Mouse (Mus musculus) stomach, embryonic 15.5 days (tissue): ENCODE data around the gene Zfp768. TPM values are rescaled to one million over a fixed set of nuclear protein-coding genes. Genes with fewer than 3 reads are reported as not detected.
"Not testable (repeated sequence)": the region's sequence is repeated elsewhere in the genome, so short reads cannot be mapped to it uniquely, and the experiment has no call there.

ENCODE experiments used
- ATAC-seq: fragments of 200-750 bp; cut with Nextera tagmentation; 2 replicates; pipeline ENCODE4 v1.8.0; 2017; ENCODE audit warnings: low read depth, moderate number of reproducible peaks, moderate TSS enrichment; ENCODE audit not compliant: insufficient read depth, low FRiP score
- H3K27ac ChIP-seq: fragments of 300-500 bp; sonication (generic); 2 replicates; pipeline ENCODE4 v1.5.1; 2015; ENCODE audit warnings: mild to moderate bottlenecking, inconsistent platforms
- H3K27me3 ChIP-seq: fragments of 300-500 bp; sonication (generic); replicated peaks from 2 replicates; pipeline ENCODE4 v1.6.1; 2015; ENCODE audit warnings: inconsistent platforms
- H3K36me3 ChIP-seq: fragments of 300-500 bp; sonication (generic); 2 replicates; pipeline ENCODE4 v1.6.1; 2015; ENCODE audit warnings: inconsistent platforms
- H3K4me1 ChIP-seq: fragments of 300-500 bp; sonication (generic); 2 replicates; pipeline ENCODE4 v1.6.1; 2015; ENCODE audit warnings: inconsistent platforms
- H3K4me2 ChIP-seq: fragments of 300-500 bp; sonication (generic); 2 replicates; pipeline ENCODE4 v1.6.1; 2015; ENCODE audit warnings: mild to moderate bottlenecking, inconsistent platforms
- H3K4me3 ChIP-seq: fragments of 300-500 bp; sonication (generic); replicated peaks from 2 replicates; pipeline ENCODE4 v1.5.1; 2015; ENCODE audit warnings: inconsistent platforms
- H3K9ac ChIP-seq: fragments of 300-500 bp; sonication (generic); 2 replicates; pipeline ENCODE4 v1.6.1; 2015; ENCODE audit warnings: inconsistent platforms
- H3K9me3 ChIP-seq: fragments of 300-500 bp; sonication (generic); 2 replicates; pipeline ENCODE4 v1.6.1; 2016; ENCODE audit warnings: inconsistent platforms
- WGBS: fragments of 180-500 bp; shearing (Covaris S2); methylation state at CpG from one replicate; pipeline ENCODE4 v1.1.7; 2015; 5-methylcytosine and 5-hydroxymethylcytosine counted together
- polyA plus RNA-seq: library from polyadenylated mRNA; unstranded; fragments of >200 nt; fragmentation: Nextera tagmentation; extraction: Ambion mirVana; gene quantifications from 2 replicates; pipeline ENCODE4 v1.2.1, GENCODE M21; 2015

The Zfp768 gene
- polyA plus RNA-seq, result 13.1 and 17.4 TPM in 2 replicates

GRCm38 (mm10) chr7:127345512-127346325 is at the start of gene Zfp768:
TSS of gene Zfp768 (minus strand) at chr7:127345589.
- WGBS, result under 1% methylated on average over 76 of the region's 76 CpGs
- H3K27ac ChIP-seq, result peak within 1 kb of the TSS; percentile 96
- peak; percentile 87 for ATAC-seq

DNA sequence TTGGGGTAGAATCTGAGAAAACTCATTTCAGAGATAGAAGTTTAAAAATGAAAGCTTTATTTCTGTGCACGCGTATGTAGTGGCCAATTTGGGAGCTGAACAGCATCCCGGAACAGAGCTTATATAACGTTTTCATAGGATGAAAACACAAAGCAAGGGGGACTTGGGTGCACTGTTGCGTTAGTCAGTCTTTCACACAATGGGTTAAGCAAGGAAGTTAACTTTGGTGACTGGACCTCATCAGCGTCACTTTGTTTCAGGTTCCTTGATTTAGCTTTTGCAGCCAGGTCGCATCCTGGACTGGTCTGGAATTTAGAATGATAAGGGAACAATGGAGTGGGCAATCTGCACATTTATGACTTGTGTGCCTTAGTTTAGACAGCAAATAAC is 48.5 kb upstream of the Zfp768 start:
- Histone ChIP-seq H3K4me1 (peaks cover 10% of the 10 kb centered on the region; the same call in 1 of the 2 replicates), H3K4me3 (peak overlapping the region; percentile 72), H3K36me3 (peaks cover 8% of the 10 kb centered on the region; the same call in 1 of the 2 replicates), H3K27me3 (no peaks in the 10 kb centered on the region), H3K9ac (peak overlapping the region; percentile 34; the same call in 1 of the 2 replicates), H3K9me3 (no peaks in the 10 kb centered on the region), H3K4me2 (peak overlapping the region; percentile 79), H3K27ac (peak overlapping the region; percentile 74; the same call in 1 of the 2 replicates)
- ATAC-seq, result no peak
- 15% methylated on average over 7 of the region's 7 CpGs for WGBS

More at GRCm38 (mm10) chr7:127345512-127346325, at the start of gene Zfp768:
- Histone ChIP-seq H3K4me2 (peak within 1 kb of the TSS; percentile 69), H3K9me3 (no peaks in the 10 kb centered on the region), H3K4me3 (peak within 1 kb of the TSS; percentile 89), H3K9ac (peak within 1 kb of the TSS; percentile 91), H3K36me3 (peaks cover 17% of the 10 kb centered on the region), H3K4me1 (peaks cover 14% of the 10 kb centered on the region; the same call in 1 of the 2 replicates), H3K27me3 (no peaks in the 10 kb centered on the region)

GRCm38 (mm10) chr7:127393157-127393943 is 48.0 kb upstream of the Zfp768 start, which contains the start of gene E430018J23Rik:
TSS of gene E430018J23Rik (minus strand) at chr7:127393629.
- Histone ChIP-seq H3K9me3 (no peaks in the 10 kb centered on the region), H3K4me1 (peaks cover 10% of the 10 kb centered on the region; the same call in 1 of the 2 replicates), H3K36me3 (peaks cover 8% of the 10 kb centered on the region; the same call in 1 of the 2 replicates), H3K27ac (peak within 1 kb of the TSS; percentile 92), H3K4me2 (peak within 1 kb of the TSS; percentile 79), H3K27me3 (no peaks in the 10 kb centered on the region), H3K4me3 (peak within 1 kb of the TSS; percentile 72), H3K9ac (peak within 1 kb of the TSS; percentile 71)
- under 1% methylated on average over 45 of the region's 45 CpGs for WGBS
- peak; percentile 91 for ATAC-seq

GRCm38 (mm10) chr7:127392251-127392824 is 46.9 kb upstream of the Zfp768 start:
- no peak for ATAC-seq
- peak overlapping the region; percentile 72 for H3K4me3 ChIP-seq
- no peak overlapping the region for H3K27ac ChIP-seq
- H3K9ac ChIP-seq, result peak overlapping the region; percentile 71; the same call in 1 of the 2 replicates
- H3K9me3 ChIP-seq, result no peaks in the 10 kb centered on the region
- H3K4me2 ChIP-seq, result peak overlapping the region; percentile 79
- peaks cover 10% of the 10 kb centered on the region; the same call in 1 of the 2 replicates for H3K4me1 ChIP-seq
- 79% methylated on average over 8 of the region's 8 CpGs for WGBS
- peaks cover 8% of the 10 kb centered on the region; the same call in 1 of the 2 replicates for H3K36me3 ChIP-seq
- no peaks in the 10 kb centered on the region for H3K27me3 ChIP-seq

DNA sequence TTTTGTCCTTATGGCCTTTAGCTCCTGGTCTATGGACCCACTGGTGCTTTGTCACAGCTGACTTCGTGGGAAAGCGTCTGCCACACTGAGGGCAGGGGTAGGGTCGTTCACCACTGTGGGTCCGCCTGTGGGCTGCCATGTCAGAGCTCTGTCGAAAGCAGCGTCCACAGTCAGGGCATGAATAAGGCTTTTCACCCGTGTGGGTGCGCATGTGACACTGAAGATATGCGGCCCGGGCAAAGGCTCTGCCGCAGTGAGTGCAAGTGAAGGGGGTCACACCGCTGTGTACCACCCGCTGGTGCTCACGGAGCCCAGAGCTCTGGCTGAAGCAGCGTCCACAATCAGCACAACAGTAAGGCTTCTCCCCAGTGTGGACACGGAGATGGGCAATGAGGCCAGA is 46.1 kb upstream of the Zfp768 start:
- peaks cover 8% of the 10 kb centered on the region; the same call in 1 of the 2 replicates for H3K36me3 ChIP-seq
- H3K27me3 ChIP-seq, result no peaks in the 10 kb centered on the region
- peaks cover 10% of the 10 kb centered on the region; the same call in 1 of the 2 replicates for H3K4me1 ChIP-seq
- ATAC-seq, result no peak
- no peak overlapping the region for H3K4me2 ChIP-seq
- H3K9me3 ChIP-seq, result no peaks in the 10 kb centered on the region
- H3K9ac ChIP-seq, result no peak overlapping the region
- H3K4me3 ChIP-seq, result no peak overlapping the region
- H3K27ac ChIP-seq, result no peak overlapping the region
- WGBS, result 95% methylated on average over 16 of the region's 16 CpGs

DNA sequence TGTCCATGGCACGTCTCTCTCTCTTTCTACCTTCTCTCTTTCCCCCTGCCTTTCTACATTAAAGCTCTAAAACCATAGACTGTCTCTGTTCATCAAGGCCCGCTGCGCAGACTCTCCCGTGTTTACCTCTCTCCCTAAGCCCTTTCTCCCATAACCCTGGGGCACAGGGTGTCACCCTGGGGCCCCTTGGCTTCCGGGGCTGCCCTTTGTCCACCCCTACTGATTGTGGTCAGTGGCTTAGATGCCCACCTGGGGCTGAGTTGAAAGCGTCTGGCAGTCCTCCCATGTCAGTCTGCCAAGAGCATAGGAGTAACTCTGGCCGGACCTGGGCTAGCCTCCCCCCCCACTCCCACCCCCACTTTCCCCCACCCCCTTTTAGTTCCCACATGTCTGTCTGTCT is 44.9 kb upstream of the Zfp768 start:
- Histone ChIP-seq H3K4me2 (no peak overlapping the region), H3K27me3 (no peaks in the 10 kb centered on the region), H3K36me3 (peaks cover 8% of the 10 kb centered on the region; the same call in 1 of the 2 replicates), H3K9me3 (no peaks in the 10 kb centered on the region), H3K27ac (no peak overlapping the region), H3K4me1 (peaks cover 10% of the 10 kb centered on the region; the same call in 1 of the 2 replicates), H3K9ac (no peak overlapping the region), H3K4me3 (no peak overlapping the region)
- no peak for ATAC-seq
- WGBS, result 74% methylated on average over 7 of the region's 7 CpGs

DNA sequence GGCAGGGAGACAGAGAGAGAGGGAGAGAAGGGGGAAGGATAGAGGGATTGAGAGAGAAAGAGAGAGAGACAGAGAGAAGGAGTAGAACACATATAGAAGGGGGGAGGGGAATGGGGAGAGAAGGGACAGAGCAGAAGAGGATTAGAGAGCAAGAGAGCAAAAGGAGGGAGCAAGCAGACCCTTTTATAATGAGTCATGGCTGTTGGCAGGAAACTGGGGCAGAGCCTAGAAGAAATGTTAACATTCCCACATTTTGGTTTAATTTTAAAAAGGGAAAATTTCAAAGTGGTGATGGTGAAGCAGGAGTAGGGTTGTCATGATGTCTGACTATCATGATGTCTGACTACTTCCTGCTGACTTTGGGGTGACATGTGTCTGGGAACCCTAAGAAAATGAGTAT is 42.8 kb upstream of the Zfp768 start:
- peaks cover 16% of the 10 kb centered on the region for H3K36me3 ChIP-seq
- not testable (repeated sequence) for H3K9ac ChIP-seq, H3K4me1 ChIP-seq, ATAC-seq, H3K9me3 ChIP-seq, H3K4me2 ChIP-seq, H3K27me3 ChIP-seq, H3K4me3 ChIP-seq, H3K27ac ChIP-seq

- 12% methylated on average over 38 of the region's 38 CpGs for WGBS
- H3K36me3 ChIP-seq, result peaks cover 13% of the 10 kb centered on the region
- no peaks in the 10 kb centered on the region for H3K4me1 ChIP-seq
- peak within 1 kb of the TSS; percentile 65; the same call in 1 of the 2 replicates for H3K27ac ChIP-seq
- H3K9me3 ChIP-seq, result no peaks in the 10 kb centered on the region
- H3K27me3 ChIP-seq, result no peaks in the 10 kb centered on the region
- H3K4me3 ChIP-seq, result peak within 1 kb of the TSS; percentile 60
- peak within 1 kb of the TSS; percentile 73 for H3K4me2 ChIP-seq
- peak within 1 kb of the TSS; percentile 61 for H3K9ac ChIP-seq
- peak; percentile 81 for ATAC-seq
Observed at GRCm38 (mm10) chr7:127386641-127387392, 41.4 kb upstream of the Zfp768 start, which contains the start of gene 9130019O22Rik. TSS of gene 9130019O22Rik (minus strand) at chr7:127387166.

DNA sequence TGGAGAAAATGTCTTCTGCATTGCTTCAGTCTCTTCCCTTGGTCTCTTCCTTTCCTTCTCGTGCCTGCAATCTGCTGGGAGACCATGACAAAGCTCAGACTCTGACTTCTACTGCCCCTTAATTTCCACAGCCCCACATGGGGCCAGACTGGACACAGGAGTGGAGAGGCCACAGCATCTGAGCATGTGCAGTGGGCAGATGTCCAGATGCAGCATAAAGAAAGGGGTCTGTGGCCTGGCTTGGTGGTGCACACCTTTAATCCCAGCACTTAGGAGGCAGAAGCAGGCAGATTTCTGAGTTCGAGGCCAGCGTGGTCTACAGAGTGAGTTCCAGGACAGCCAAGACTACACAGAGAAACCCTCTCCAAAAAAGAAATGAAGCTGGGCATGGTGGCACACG is 40.2 kb upstream of the Zfp768 start:
- H3K4me1 ChIP-seq, H3K27me3 ChIP-seq, ATAC-seq, H3K9me3 ChIP-seq, H3K9ac ChIP-seq, H3K4me3 ChIP-seq, H3K4me2 ChIP-seq, H3K36me3 ChIP-seq, H3K27ac ChIP-seq: not testable (repeated sequence)
- WGBS, result 88% methylated on average over 4 of the region's 4 CpGs

DNA sequence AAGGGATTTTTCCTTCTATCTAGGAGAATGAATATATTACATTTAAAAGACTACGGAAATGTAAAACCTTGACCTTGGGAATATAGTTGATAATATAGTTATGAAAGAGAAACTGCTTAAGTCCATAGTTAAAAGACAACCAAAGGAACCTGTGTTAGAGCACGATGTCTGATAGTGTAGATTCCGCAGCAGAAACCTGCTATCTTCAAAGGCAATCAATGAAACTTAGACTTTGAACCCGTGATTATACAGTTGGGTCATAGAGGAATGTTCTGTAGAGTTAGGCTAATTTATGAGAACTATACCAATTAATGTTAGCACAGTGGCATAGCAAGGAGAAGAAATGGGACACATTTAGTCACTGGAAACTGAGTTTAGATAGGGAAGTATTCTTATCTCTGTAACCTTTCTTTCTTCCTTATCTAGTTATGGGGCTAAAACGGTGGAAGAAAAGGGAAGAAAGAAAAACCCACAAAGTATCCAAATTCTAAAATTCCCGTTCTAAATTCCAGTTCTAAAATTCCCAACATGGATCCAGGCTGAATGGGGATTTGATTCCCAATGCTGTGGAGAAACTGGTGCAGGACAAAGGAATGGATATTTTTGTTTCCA is 33.0 kb upstream of the Zfp768 start:
- no peak overlapping the region for H3K4me2 ChIP-seq
- no peaks in the 10 kb centered on the region for H3K4me1 ChIP-seq
- no peak for ATAC-seq
- H3K36me3 ChIP-seq, result peaks cover 7% of the 10 kb centered on the region; the same call in 1 of the 2 replicates
- no peak overlapping the region for H3K27ac ChIP-seq
- H3K27me3 ChIP-seq, result no peaks in the 10 kb centered on the region
- H3K9me3 ChIP-seq, result no peaks in the 10 kb centered on the region
- H3K9ac ChIP-seq, result no peak overlapping the region
- 53% methylated on average over 6 of the region's 6 CpGs for WGBS
- no peak overlapping the region for H3K4me3 ChIP-seq
